Mouse (Mus musculus) bone marrow macrophage, adult 2 months (primary cell): ENCODE data around the gene Cul4b.

Experiments used
- CTCF ChIP-seq: IDR thresholded peaks from 2 replicates; pipeline ENCODE4 v1.5.1; 2012; ENCODE audit warnings: low read depth, mild to moderate bottlenecking, low read length, moderate library complexity
- POLR2A ChIP-seq: IDR thresholded peaks from 2 replicates; pipeline ENCODE4 v1.6.1; 2012; ENCODE audit warnings: mild to moderate bottlenecking, low read depth, low read length, borderline replicate concordance

GRCm38 (mm10) chrX:38566521-38567205 lies 9.3 kb downstream of the Cul4b start:
- no peak for TF ChIP-seq POLR2A
- TF ChIP-seq CTCF, result no peak
